Mouse (Mus musculus): ENCODE data around the gene Ubb. TPM values are rescaled to one million over a fixed set of nuclear protein-coding genes. Genes with fewer than 3 reads are reported as not detected.

Gene Ubb
- polyA plus RNA-seq, 1 experiment from 2014 or later, result 2,440 TPM

GRCm38 (mm10) chr11:62587034-62587433 is 36.1 kb downstream of the Ubb start:
- no peak overlapping the region for H3K4me2 ChIP-seq (replicated peaks; ENCODE audit: low read depth)
- no peak for ATAC-seq
- H3K27me3 ChIP-seq (replicated peaks; ENCODE audit: control insufficient read depth, insufficient read depth, low read length), result no peaks in the 10 kb centered on the region
- H3K4me1 ChIP-seq (replicated peaks; ENCODE audit: control insufficient read depth, insufficient read depth, low read length), result no peaks in the 10 kb centered on the region
- H3K27ac ChIP-seq (ENCODE audit: low read depth, low read length), result no peak overlapping the region
- no peaks in the 10 kb centered on the region for H3K9me3 ChIP-seq (ENCODE audit: control insufficient read depth)
- H3K9ac ChIP-seq (ENCODE audit: low read depth, low read length), result no peak overlapping the region
- no peaks in the 10 kb centered on the region for H3K36me3 ChIP-seq (ENCODE audit: control insufficient read depth, insufficient read depth)
- no peak for TF ChIP-seq CTCF (IDR thresholded peaks at IDR 0.05; ENCODE audit: low read depth)
- no peak overlapping the region for H3K4me3 ChIP-seq (ENCODE audit: low read depth, low read length)
- 88% methylated on average over 5 of the region's 5 CpGs for WGBS

- Histone ChIP-seq H3K27ac (ENCODE audit: low read depth, low read length) (no peak overlapping the region), H3K9me3 (ENCODE audit: control insufficient read depth) (no peaks in the 10 kb centered on the region), H3K9ac (ENCODE audit: low read depth, low read length) (no peak overlapping the region), H3K4me3 (ENCODE audit: low read depth, low read length) (no peak overlapping the region), H3K36me3 (ENCODE audit: control insufficient read depth, insufficient read depth) (no peaks in the 10 kb centered on the region), H3K4me2 (replicated peaks; ENCODE audit: low read depth) (no peak overlapping the region), H3K4me1 (replicated peaks; ENCODE audit: control insufficient read depth, insufficient read depth, low read length) (no peaks in the 10 kb centered on the region), H3K27me3 (replicated peaks; ENCODE audit: control insufficient read depth, insufficient read depth, low read length) (no peaks in the 10 kb centered on the region)
- WGBS, result 84% methylated on average over 10 of the region's 10 CpGs
- ATAC-seq, result no peak
- no peak for TF ChIP-seq CTCF (IDR thresholded peaks at IDR 0.05; ENCODE audit: low read depth)
Measured at GRCm38 (mm10) chr11:62589391-62589790, 38.4 kb downstream of the Ubb start.

GRCm38 (mm10) chr11:62591026-62591425 is 40.1 kb downstream of the Ubb start:
- 90% methylated on average over 2 of the region's 2 CpGs for WGBS

GRCm38 (mm10) chr11:62591904-62592575 is 41.1 kb downstream of the Ubb start:
- Histone ChIP-seq H3K9ac (ENCODE audit: low read depth, low read length) (no peak overlapping the region), H3K4me3 (ENCODE audit: low read depth, low read length) (no peak overlapping the region), H3K9me3 (ENCODE audit: control insufficient read depth) (no peaks in the 10 kb centered on the region), H3K36me3 (ENCODE audit: control insufficient read depth, insufficient read depth) (no peaks in the 10 kb centered on the region), H3K27me3 (replicated peaks; ENCODE audit: control insufficient read depth, insufficient read depth, low read length) (no peaks in the 10 kb centered on the region), H3K27ac (ENCODE audit: low read depth, low read length) (no peak overlapping the region), H3K4me2 (replicated peaks; ENCODE audit: low read depth) (no peak overlapping the region), H3K4me1 (replicated peaks; ENCODE audit: control insufficient read depth, insufficient read depth, low read length) (no peaks in the 10 kb centered on the region)
- 50% methylated on average over 8 of the region's 8 CpGs for whole genome bisulfite sequencing
- ATAC-seq, result peak; percentile 65
- TF ChIP-seq CTCF (IDR thresholded peaks at IDR 0.05; ENCODE audit: low read depth), result no peak

More at GRCm38 (mm10) chr11:62591026-62591425, 40.1 kb downstream of the Ubb start:
- Histone ChIP-seq H3K9ac (ENCODE audit: low read depth, low read length) (no peak overlapping the region), H3K4me3 (ENCODE audit: low read depth, low read length) (no peak overlapping the region), H3K36me3 (ENCODE audit: control insufficient read depth, insufficient read depth) (no peaks in the 10 kb centered on the region), H3K4me2 (replicated peaks; ENCODE audit: low read depth) (no peak overlapping the region), H3K9me3 (ENCODE audit: control insufficient read depth) (no peaks in the 10 kb centered on the region), H3K27ac (ENCODE audit: low read depth, low read length) (no peak overlapping the region), H3K4me1 (replicated peaks; ENCODE audit: control insufficient read depth, insufficient read depth, low read length) (no peaks in the 10 kb centered on the region), H3K27me3 (replicated peaks; ENCODE audit: control insufficient read depth, insufficient read depth, low read length) (no peaks in the 10 kb centered on the region)
- no peak for ATAC-seq
- TF ChIP-seq CTCF (IDR thresholded peaks at IDR 0.05; ENCODE audit: low read depth), result no peak

- ATAC-seq, result no peak
- H3K9ac ChIP-seq (ENCODE audit: low read depth, low read length), result no peak overlapping the region
- no peaks in the 10 kb centered on the region for H3K36me3 ChIP-seq (ENCODE audit: control insufficient read depth, insufficient read depth)
- H3K27ac ChIP-seq (ENCODE audit: low read depth, low read length), result no peak overlapping the region
- no peak overlapping the region for H3K4me3 ChIP-seq (ENCODE audit: low read depth, low read length)
- no peaks in the 10 kb centered on the region; the same call in 1 of the 2 replicates for H3K4me1 ChIP-seq (replicated peaks; ENCODE audit: control insufficient read depth, insufficient read depth, low read length)
- TF ChIP-seq CTCF (IDR thresholded peaks at IDR 0.05; ENCODE audit: low read depth), result no peak
- 75% methylated on average over 4 of the region's 4 CpGs for WGBS
- H3K9me3 ChIP-seq (ENCODE audit: control insufficient read depth), result no peaks in the 10 kb centered on the region
- H3K4me2 ChIP-seq (replicated peaks; ENCODE audit: low read depth), result no peak overlapping the region
- no peaks in the 10 kb centered on the region for H3K27me3 ChIP-seq (replicated peaks; ENCODE audit: control insufficient read depth, insufficient read depth, low read length)
Measured at GRCm38 (mm10) chr11:62598571-62598970, 47.6 kb downstream of the Ubb start.

DNA sequence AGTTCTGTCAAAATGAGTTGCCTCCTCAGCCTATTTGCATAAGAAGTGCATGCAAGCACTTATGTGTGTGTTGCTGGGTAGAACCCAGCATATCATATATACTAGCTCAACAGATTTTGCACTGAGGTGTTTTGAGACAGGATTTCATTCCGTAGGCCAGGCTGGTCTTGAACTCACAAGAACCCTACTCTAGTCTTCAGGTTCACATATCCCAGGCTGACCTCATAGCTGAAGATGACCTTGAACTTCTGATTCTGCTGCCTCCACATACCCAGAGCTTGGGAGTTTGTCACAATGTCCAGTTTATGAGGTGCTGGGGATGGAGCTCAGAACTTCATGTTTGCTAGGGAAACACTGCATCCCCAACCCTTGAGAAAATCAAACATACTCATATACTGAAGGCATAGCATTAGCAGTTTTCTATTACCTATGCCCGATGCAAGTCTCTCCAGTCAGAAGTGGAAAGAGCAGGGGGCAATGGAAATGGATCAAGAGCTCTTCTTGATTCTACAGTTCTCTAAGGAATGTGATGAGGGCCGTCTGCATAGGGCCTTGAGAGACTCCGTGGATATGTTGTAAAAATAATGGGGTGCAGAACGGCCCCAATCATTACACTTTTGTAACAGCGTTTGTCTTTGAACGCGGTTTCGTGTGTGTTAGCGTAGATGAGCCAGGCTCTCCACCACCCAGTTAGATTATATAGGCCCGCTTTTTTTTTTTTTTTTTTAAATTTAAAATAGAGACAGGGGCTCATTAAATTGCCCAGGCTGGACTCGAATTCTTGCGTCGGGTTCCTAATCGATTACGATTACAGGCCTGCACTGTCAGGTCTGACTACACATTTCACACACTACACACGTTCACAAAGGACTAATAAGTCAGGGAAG is 51.0 kb downstream of the Ubb start:
- H3K27me3 ChIP-seq (replicated peaks; ENCODE audit: control insufficient read depth, insufficient read depth, low read length), result no peaks in the 10 kb centered on the region
- peaks cover 29% of the 10 kb centered on the region for H3K36me3 ChIP-seq (ENCODE audit: control insufficient read depth, insufficient read depth)
- H3K9ac ChIP-seq (ENCODE audit: low read depth, low read length), result peak overlapping the region; percentile 83
- H3K4me2 ChIP-seq (replicated peaks; ENCODE audit: low read depth), result peak overlapping the region; percentile 82
- ATAC-seq, result no peak
- H3K4me3 ChIP-seq (ENCODE audit: low read depth, low read length), result peak overlapping the region; percentile 83
- WGBS, result 12% methylated on average over 17 of the region's 17 CpGs
- H3K9me3 ChIP-seq (ENCODE audit: control insufficient read depth), result no peaks in the 10 kb centered on the region
- peaks cover 3% of the 10 kb centered on the region; the same call in 1 of the 2 replicates for H3K4me1 ChIP-seq (replicated peaks; ENCODE audit: control insufficient read depth, insufficient read depth, low read length)
- peak overlapping the region; percentile 95 for H3K27ac ChIP-seq (ENCODE audit: low read depth, low read length)
- TF ChIP-seq CTCF (IDR thresholded peaks at IDR 0.05; ENCODE audit: low read depth), result no peak

Other genes starting within 250 kb of the Ubb start
- gene Pigl, start 92.7 kb upstream of the Ubb start, polyA plus RNA-seq (2015; fragmentation: Nextera tagmentation; extraction: Ambion mirVana), result 8.3 and 8.9 TPM in 2 replicates
- gene Ncor1, start 92.6 kb upstream of the Ubb start, polyA plus RNA-seq (2015; fragmentation: Nextera tagmentation; extraction: Ambion mirVana), result 114 and 140 TPM in 2 replicates
- 54.9 and 55.2 TPM in 2 replicates for gene Cenpv, start 11.9 kb upstream of the Ubb start, polyA plus RNA-seq (2015; fragmentation: Nextera tagmentation; extraction: Ambion mirVana)
- gene Trpv2, start 23.3 kb downstream of the Ubb start, polyA plus RNA-seq (2015; fragmentation: Nextera tagmentation; extraction: Ambion mirVana), result 6.0 and 6.3 TPM in 2 replicates
- 31.9 and 32.3 TPM in 2 replicates for gene Lrrc75a, start 97.4 kb downstream of the Ubb start, polyA plus RNA-seq (2015; fragmentation: Nextera tagmentation; extraction: Ambion mirVana)
- 62.2 and 67.7 TPM in 2 replicates for gene Mmgt2, start 97.5 kb downstream of the Ubb start, polyA plus RNA-seq (2015; fragmentation: Nextera tagmentation; extraction: Ambion mirVana)
- 1.5 and 2.3 TPM in 2 replicates for gene Zfp287, start 180.7 kb downstream of the Ubb start, polyA plus RNA-seq (2015; fragmentation: Nextera tagmentation; extraction: Ambion mirVana)
- gene Gm10428, start 201.9 kb downstream of the Ubb start, polyA plus RNA-seq (2015; fragmentation: Nextera tagmentation; extraction: Ambion mirVana), result not detected in 2 replicates
- gene Zfp286, start 238.3 kb downstream of the Ubb start, polyA plus RNA-seq (2015; fragmentation: Nextera tagmentation; extraction: Ambion mirVana), result 4.2 and 4.3 TPM in 2 replicates